Mouse (Mus musculus) ovary, postnatal 36 days (tissue): ENCODE results near the gene Bod1.
A peak's percentile ranks its signal among the peaks of the same experiment; 100 is the strongest.

ENCODE experiments used
- DNase-seq: peaks from one replicate; pipeline ENCODE4 v3.0.0; 2022; ENCODE audit warnings: low spot score, mixed read lengths

Gene Bod1

DNA sequence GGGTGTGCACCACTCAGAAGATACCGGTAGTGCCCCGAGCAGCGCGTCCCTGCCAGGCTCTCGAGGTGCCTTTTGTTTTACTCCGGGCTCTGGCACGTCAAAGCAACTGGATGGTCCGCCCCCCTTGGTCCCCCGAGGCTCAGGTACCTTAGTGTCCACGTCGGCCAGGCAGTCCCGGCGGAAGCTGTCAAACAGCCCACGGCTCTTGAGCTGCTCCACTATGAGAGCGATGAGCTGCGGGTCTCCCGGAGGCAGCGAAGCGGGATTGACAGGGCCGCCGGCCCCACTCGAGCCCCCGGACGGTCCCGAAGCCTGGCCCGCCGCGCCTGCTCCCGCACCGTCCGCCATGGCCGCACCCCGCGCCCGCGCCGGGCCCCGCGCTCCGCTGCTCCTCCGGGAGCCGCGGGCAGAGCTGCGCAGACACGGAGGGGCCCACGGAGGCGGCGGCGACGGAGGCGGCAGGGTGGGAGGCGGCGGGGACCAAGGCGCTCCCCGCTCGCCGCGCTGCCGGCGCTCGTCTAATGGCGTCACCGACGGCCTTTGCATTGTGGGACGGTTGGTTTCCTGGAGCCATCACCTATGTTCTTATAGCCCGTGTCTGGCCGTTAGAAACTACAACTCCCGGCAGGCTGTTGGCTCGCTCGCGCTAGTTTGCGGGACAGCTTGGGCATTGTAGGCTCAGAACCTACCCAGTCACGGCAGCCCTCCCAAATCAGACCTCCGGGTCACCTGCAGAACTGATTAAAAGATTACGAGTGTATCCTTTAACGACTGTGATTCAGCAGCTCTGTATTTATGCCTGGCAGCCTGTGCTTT lies at the start of gene Bod1:
Bod1 (minus strand) TSS at position 532 of the 816 bp plus-strand sequence.
- peak; percentile 88 for DNase-seq

DNA sequence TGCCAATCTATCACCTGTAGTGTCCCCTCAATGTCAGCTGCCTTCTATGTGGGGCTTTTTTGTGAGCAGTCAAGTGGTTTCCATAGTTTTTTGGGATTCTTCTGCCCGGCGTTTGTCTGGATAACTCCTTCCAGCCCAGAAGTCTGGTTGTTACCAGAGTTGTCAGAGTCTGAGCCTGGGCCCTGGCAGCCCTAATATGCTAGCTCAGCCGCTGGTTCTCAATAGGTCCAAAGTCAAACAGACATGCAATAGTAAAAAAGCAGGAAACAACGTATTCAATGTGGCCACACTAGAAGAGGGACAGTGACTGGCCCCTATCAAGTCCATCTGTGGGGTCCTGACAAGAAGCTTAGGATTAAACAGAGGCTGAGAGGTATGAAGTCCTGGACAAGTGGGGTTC lies 47.4 kb upstream of the Bod1 start:
- DNase-seq: no peak

DNA sequence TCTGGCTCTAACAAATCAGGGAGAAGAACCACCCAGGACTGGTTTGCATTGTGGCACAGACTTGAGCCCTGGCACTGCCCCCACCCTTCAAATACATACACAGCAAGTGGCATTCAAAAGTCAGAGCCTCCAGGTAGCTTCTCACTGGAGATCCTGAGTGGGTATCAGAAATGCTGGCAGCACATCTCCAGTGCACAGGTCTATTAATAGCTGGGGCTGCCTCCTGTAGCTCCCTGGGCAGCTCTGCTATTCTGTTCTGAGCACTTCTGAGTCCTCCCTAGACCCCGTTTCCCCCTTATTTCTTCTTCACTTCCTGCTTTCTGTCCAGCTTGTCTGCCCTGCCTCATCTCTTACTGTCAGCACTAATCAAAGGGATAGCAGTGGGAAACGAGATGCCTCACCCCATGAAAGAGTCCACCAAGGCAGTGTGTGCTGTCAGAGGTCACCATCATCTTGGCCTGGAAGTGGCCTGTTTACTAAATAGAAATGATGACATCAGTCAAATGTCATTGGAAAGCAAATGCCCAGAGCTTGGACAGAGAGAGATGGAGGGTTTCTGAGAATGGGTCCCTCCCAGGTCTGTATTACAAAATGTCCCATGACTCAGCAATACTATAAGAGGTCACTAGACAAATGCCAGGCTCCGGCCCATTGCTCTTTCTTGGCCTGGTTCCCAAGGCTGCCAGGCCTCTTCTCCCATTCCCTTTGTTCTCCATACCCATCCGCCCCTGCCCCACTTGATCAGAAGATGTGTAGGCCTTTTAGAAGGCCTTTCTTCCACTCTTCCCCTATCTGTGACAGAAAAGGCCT lies 46.4 kb upstream of the Bod1 start:
- no peak for DNase-seq

DNA sequence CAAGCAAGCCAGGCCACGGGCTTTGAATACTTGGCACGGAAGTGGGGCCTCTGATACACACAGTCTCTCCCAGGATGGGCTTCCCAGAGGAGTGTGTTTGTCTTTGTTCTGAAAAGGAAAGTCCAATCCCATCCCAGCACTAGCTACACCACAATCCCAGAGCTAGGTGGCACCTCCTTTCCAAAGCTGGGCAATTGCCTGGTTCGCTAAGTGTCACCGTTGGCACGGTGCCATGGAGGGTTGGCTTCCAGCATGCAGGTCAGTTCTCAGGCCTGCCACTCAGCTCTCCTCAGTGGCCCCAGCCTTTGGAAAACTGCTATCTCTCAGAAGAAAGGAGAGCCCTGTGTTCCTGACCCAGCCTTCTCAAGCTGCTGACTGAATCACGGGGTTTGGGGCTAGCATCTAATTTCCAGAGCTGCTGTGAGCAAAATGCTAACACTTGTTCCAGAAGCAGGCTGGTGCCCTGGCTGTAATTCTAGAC lies 42.0 kb upstream of the Bod1 start:
- DNase-seq: peak; percentile 69

DNA sequence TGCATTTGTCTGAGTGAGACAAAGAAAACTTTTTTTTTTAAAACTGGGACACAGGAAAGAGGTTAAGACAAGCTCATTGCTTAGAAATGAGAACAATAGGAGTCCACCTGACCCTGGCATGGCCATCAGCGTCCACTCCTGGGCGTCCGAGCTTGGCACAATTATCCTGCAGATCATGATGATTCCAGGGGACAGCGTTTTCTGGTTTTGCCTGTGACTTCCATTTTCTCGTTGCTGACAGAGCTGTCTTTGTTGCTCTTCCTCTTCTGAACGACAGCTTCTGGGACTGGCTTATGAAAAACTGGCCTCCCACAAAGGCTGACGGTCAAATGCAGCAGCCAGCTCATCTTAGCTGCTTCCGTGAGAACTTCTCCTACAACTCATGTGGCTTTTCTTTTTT lies 41.4 kb upstream of the Bod1 start:
- no peak for DNase-seq

DNA sequence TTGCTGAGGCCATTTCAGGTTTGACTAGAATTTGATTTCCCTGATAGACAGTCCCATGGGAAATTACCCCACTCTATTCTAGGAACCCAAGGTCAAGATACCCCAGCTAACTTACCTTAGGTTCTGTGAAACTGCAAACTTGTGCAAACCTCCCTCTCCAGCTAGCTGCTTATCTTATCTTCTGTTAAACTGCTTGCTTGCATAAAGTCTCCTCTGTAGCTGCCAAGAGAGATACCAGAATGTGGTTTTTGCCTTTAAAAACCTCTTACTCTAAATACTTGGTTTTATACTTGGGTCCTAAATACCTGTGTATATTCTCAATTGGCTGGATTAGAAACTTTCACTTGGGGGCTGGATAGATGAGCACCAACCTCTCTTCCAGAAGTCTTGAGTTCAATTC lies 36.1 kb upstream of the Bod1 start:
- no peak for DNase-seq

DNA sequence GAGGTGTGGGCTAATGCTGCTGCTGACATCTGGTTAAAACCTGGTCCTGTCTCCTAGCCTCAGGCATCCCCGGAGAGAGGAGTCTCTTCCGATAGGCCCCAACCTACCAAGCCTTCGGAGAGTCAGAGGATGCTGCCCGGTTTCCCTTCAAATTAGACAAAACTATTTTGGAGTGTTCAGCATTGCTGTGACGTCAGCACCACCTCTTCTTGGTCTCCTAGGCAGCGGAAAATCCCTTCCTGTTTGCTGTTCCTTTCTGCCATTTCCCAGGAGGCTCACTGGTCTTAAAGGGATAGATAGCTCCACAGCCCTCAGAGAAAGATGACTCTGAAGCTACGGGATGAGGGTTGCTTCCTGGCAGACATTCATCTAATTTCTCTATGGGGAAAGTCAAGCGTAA lies 31.5 kb upstream of the Bod1 start:
- no peak for DNase-seq

DNA sequence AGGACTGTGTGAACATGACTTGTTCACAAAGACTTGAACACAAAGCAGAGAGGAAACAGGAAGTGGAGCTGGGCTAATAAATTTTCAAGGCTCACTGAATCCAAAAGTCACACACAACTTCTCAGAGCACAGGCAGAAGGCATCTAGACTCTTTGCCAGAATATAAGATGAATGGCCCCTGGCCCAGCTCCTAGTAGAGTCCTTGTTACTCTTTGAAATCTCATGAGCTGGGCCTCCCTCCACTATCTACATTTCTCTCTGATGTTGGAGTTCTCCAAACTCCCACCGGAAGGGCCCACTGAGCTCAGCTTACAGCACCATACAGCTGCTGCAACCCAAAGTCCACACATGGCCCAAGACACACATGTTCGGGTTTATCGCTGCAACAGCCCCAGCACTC lies 30.2 kb upstream of the Bod1 start:
- no peak for DNase-seq

DNA sequence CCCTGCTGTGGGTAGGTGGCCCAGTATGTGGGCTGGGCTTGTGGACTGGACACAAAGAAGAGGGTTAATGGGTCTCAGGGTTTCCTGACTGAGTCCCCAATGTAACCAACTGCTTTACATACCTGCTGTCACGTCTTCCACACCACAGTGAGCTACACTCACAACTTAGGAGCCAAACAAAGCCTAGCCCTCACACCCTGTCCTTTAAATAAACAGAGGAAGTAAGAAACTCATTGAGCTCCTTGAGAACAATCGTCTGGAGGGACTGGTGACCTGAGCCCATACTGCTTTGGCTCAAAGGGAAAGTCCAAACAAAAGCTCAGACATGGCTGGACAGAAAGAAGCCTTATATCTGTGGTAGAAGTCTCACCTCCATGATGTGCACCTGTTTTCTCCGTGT lies 27.8 kb upstream of the Bod1 start:
- no peak for DNase-seq

DNA sequence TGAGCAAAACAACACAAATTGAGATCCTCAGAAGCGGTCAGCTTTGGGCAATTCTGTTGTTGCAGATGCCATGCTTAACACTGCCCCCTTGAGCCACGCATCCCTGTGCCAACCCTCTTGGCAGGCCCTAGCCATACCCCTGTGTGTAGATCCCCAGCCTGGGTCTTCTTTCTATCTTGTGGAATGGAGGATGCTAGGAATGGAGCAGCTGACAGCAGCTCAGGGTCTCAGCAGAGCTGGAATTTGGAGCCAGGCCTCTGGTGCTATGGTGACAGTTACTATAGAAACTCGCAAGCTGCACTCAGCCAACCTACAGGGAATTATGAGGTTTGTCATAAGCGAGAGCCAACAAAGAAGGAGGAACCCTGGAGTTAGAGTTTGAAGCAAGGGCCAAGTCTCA lies 23.1 kb upstream of the Bod1 start:
- no peak for DNase-seq

DNA sequence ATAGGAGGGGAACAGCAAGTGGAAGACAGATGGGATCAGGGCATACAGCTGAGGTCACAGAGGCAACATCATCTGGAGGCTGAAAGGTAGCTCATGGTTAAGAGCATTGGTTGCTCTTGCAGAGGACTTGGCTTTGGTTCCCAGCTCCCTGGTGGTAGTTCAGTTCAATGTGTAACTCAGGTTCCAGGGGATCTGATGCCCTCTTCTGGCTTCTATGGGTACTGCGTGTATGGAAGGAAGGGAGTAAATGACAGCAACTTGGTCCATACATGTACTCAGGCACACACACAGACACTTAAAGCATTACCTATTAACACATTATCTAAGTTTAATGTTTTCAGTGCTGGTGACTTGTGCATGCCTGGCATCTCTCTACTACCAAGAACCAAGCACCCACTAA lies 22.4 kb upstream of the Bod1 start:
- DNase-seq: no peak

DNA sequence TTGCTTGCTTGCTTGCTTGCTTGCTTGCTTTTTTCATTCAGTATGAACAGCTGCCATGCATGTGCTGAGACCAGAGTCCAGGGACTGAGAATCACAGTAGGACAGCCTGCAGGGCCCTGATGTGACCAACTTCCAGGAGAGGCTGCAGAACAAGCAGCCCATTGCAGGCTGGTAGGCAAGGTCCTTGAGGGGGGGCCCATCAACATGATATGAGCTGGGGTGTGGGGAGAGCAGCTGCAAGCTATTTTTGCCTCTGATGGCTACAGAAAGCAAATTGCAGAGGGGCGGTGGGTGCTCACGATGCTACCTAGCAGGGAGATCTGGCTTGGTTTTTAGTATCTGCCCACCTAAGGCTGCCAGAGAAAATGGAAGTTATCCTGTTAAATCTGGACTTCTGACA lies 21.6 kb upstream of the Bod1 start:
- no peak for DNase-seq

DNA sequence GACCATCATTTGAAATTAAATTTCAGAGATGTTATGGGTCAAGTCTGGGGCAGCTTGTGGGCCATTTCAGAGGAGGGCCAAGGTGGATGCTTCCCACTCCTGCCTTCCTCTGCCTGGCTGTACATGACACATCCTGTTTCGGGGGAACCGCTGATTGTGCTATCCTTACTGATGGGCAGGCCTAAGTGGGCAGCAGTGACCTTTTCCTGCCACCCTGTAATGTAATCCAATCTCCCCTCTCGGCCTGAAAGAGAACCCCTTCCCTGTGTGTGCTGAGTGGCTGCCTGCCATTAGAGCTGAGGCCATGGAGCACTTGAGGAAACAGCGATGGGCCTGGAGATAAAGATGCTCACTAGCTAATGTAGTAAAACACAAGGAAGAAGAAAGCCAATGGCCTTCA lies 17.3 kb upstream of the Bod1 start:
- DNase-seq: no peak

DNA sequence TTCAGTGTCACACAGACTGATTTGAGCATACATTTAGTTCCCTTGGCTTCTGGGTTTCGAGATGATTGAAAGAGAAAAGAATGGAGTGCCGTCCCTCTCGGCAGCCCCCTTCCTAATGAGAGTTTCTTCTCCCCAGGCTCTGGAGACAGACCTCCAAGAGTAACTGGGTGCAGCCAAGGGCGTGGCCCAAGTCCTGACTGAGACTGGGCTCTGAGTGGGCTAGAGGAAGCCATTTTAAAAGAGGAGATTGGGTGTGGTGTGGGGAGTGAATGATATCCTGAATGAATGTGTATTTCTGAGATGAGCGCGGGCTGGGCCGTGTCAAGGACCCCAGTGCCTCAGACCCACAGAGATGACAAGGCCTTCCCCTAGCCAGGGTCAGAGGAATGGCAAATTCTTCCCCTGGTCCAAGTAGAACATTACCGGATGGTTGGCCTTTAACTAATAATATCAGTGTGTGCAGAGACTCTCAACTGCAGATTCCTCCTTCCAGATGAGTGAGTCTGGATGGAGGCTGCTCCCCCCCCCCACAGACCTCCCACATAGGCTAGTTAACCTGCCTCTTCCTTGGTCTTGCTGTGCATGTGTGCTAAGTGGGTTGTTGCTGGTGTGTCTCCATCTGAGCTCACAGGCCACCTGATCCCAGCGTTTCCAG lies 13.4 kb upstream of the Bod1 start:
- DNase-seq: no peak

DNA sequence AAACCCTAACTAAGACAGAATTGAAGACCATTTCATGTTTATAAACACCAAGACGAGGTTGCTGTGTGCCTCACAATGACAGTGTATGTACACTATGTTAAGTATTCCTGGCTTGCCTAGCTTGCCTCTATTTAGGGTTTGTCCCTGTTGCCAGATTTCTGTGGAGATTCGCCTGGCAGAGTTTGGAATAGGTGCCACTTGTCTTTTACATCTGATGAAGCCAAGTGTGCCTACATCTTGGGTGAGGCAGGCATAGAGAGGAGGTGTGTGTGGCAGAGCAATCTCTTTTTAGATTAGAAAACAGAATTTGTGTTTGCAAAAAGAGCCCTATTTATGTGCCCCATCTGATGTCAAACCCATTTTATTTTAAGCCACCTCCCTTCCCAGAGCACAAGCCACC lies 12.4 kb upstream of the Bod1 start:
- DNase-seq: no peak

DNA sequence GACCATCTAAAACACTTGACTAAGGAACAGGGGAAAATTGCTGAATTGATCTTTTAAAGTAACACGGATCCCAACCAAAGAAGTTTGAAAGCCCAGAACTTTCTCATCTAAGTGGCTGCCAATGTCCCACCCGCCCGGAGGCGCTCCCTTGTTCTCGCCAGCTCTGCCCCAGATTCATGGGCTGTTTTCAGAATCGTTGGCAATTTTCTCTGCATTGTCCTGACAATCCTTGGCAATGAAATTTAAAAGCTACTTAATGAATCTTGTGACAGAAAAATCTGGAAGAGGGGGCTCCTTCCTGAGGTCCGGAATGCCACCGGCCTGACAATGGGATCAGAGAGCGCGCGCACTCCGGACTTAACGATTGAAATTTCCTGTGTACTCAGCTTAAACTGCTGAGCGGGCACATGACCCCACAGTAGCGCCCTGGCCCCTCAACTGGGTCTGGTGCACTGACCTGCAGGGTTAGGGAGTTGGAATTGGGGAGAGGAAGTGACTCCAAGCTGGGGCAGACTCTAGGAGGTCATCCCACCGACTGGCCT lies 8.2 kb upstream of the Bod1 start:
- DNase-seq: no peak

DNA sequence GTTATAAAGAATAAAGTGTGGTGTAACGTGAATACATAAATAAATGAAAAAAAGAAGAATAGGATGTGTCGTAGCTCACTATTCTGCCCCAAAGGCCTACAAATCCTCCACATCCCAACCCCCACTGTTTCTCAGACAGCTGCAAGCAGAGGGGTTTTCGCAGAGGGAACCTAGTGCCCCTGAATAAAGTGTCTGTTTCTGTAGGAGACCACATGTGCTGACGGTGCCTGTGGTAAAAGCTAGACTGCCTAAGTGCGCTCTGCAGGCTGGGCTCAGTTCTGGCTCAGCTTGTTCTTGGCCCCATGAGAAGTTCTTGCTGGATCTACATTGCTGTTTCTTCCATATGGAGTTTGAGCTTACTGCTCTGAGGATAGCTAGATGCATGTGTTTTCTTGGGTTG lies 5.6 kb upstream of the Bod1 start:
- no peak for DNase-seq

DNA sequence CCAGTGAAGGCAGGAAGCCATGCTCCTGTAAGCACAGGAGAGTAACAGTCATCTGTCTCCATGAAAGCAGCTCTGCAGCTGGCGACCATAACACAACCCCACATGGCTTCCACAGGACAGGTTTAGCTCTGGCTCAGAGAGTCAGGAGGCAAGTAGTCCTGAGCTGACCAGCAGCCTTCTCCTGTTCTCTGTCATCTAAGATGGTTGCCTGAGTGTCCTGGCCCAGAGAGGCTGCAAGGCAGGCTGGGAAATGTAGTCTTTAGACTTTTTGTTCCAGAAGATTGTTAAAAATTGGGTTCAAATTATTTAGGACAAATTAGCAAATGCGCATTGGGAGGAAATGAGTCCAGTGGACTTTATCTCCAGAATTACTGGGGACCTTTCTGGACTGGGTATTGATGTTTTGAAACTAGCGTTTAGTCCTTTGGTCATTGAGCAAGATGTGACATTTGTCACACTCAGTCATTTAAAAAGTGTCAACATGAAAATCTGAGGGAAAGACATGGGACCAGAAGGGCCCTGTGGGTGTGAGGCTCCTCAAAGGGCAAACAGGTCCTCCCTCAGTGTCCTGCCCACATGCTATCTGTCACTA lies 5.1 kb upstream of the Bod1 start:
- DNase-seq: no peak

DNA sequence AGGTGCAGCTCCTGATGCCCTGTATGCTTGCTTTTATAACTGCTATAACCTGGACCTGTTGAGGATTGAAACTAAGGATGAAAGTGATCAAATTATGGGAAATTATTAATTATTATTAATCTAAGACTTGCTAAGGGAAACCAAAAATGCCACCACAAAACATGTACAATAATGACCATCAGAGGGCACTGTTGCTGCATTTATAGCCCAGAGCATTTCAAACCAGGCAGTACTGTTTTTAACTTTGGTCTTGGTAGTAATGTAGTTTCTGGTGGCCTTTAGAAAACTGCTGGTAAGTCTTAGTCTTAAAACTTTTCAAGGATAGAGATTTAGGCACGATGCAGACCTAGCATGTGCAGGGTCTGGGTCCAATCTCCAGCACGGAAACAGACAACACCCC lies 3.7 kb upstream of the Bod1 start:
- no peak for DNase-seq

DNA sequence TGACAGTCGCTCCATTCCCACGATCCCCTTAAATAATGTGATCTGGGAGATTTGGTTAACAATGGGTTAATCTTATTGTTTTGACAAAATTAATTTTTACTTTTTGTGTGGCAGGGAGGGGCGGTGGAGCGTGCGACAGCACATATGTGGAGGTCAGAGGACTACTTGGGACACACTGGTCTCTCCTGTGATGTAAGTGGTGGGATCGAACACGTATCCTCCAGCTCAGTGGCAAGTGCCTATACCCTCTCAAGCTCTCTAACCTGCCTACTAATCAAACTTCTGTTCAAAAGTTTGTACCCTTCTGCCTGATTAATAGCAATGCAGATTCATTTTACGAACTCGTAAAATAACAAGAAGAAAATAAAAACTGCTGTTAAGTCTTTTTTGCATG lies 482 bp upstream of the Bod1 start:
- DNase-seq: no peak

DNA sequence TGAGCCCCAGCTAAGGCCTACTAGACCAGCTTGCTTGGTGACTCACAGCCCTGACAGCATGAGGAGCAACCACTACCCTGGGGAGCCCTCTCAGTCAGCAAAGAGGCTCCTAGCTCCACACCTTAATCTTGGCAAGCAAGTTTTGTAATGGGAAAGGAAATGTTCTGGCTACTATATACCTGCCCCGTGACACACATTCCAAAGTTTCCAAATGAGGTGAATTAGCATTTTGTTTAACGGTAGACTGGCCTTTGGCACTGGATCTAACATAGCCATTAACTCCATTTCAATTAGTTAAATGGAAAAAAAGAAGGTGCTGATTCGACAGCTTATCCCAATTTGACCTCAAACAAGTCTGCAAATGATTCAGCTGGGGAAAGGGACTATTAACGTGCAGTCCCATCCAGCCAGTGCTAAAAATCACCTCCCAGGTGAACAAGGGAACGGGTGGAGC lies 1.2 kb downstream of the Bod1 start:
- no peak for DNase-seq
